Mouse (Mus musculus) cerebellum, adult 2 months (tissue): ENCODE measurements around the gene Olfr64. TPM values are rescaled to one million over a fixed set of nuclear protein-coding genes. Genes with fewer than 3 reads are reported as not detected.

Source experiments
- DNase-seq, 2 experiments: peaks; one replicate each; pipeline ENCODE4 v3.0.0; 2021
- H3K27ac ChIP-seq: fragments of 200-500 bp; 2 replicates; pipeline ENCODE4 v1.5.1; 2012; ENCODE audit warnings: low read length, control low read depth, inconsistent platforms; ENCODE audit not compliant: insufficient read depth
- H3K27me3 ChIP-seq: fragments of 200-500 bp; 2 replicates; pipeline ENCODE4 v1.6.1; 2012; ENCODE audit warnings: inconsistent platforms, mild to moderate bottlenecking, low read length, moderate library complexity; ENCODE audit not compliant: control insufficient read depth, insufficient read depth
- H3K4me1 ChIP-seq: fragments of 200-500 bp; 2 replicates; pipeline ENCODE4 v1.6.1; 2011; ENCODE audit warnings: low read length; ENCODE audit not compliant: control insufficient read depth, insufficient read depth
- H3K4me3 ChIP-seq: fragments of 200-500 bp; replicated peaks from 2 replicates; pipeline ENCODE3; 2011; ENCODE audit warnings: mild to moderate bottlenecking, low read depth, low read length, control low read depth; ENCODE audit not compliant: insufficient read depth
- CTCF ChIP-seq: fragments of 200-500 bp; IDR thresholded peaks from 2 replicates; pipeline ENCODE4 v1.5.1; 2011; ENCODE audit warnings: low read depth, mild to moderate bottlenecking, control low read depth, low read length, moderate library complexity, borderline replicate concordance; ENCODE audit not compliant: insufficient read depth
- POLR2A ChIP-seq: fragments of 200-500 bp; IDR thresholded peaks from 2 replicates; pipeline ENCODE4 v1.6.1; 2011; ENCODE audit warnings: low read length, control low read depth, borderline replicate concordance; ENCODE audit not compliant: insufficient read depth
- WGBS: fragments of 180-500 bp; shearing (Covaris S2); methylation state at CpG from one replicate; pipeline ENCODE4 v1.1.7; 2018; 5-methylcytosine and 5-hydroxymethylcytosine counted together
- polyA plus RNA-seq: library from polyadenylated mRNA; depleted of rRNA; stranded (reverse); fragments of >200 nt; gene quantifications from 2 replicates; pipeline ENCODE4 v1.2.3, GENCODE M21; 2012; rRNA removed

Olfr64 gene
- polyA plus RNA-seq, 1 experiment = not detected

GRCm38 (mm10) chr7:103854669-103855068 is 39.6 kb downstream of the Olfr64 start:
- Histone ChIP-seq H3K27ac (no peak overlapping the region), H3K4me1 (no peaks in the 10 kb centered on the region), H3K4me3 (no peak overlapping the region), H3K27me3 (no peaks in the 10 kb centered on the region)
- TF ChIP-seq POLR2A (no peak), CTCF (no peak)
- WGBS = 69% methylated on average over 1 of the region's 1 CpGs
- no peak for DNase-seq

GRCm38 (mm10) chr7:103853090-103853489 is 41.2 kb downstream of the Olfr64 start, which contains the start of gene Hbb-y:
TSS of gene Hbb-y (minus strand) at chr7:103853216.
- DNase-seq = no peak
- no peaks in the 10 kb centered on the region for H3K4me1 ChIP-seq
- no peak within 1 kb of the TSS for H3K4me3 ChIP-seq
- no peaks in the 10 kb centered on the region for H3K27me3 ChIP-seq
- H3K27ac ChIP-seq = no peak within 1 kb of the TSS
- WGBS = 55% methylated on average over 2 of the region's 2 CpGs
- no peak for TF ChIP-seq CTCF
- TF ChIP-seq POLR2A = no peak

GRCm38 (mm10) chr7:103844525-103845325 is 49.6 kb downstream of the Olfr64 start:
- Histone ChIP-seq H3K27ac (no peak overlapping the region), H3K4me1 (no peaks in the 10 kb centered on the region), H3K27me3 (no peaks in the 10 kb centered on the region), H3K4me3 (no peak overlapping the region)
- TF ChIP-seq POLR2A = no peak
- TF ChIP-seq CTCF = no peak
- 31% methylated on average over 2 of the region's 2 CpGs for WGBS
- no peak for DNase-seq

GRCm38 (mm10) chr7:103843034-103843433 is 51.3 kb downstream of the Olfr64 start, which contains the start of gene Hbb-bh1:
TSS of gene Hbb-bh1 (minus strand) at chr7:103843164.
- Histone ChIP-seq H3K27ac (no peak within 1 kb of the TSS), H3K27me3 (no peaks in the 10 kb centered on the region), H3K4me1 (no peaks in the 10 kb centered on the region), H3K4me3 (no peak within 1 kb of the TSS)
- TF ChIP-seq POLR2A = no peak
- no peak for TF ChIP-seq CTCF
- DNase-seq = no peak
- 84% methylated on average over 2 of the region's 2 CpGs for WGBS

- DNase-seq = no peak
- H3K4me1 ChIP-seq = no peaks in the 10 kb centered on the region
- no peak within 1 kb of the TSS for H3K27ac ChIP-seq
- no peak within 1 kb of the TSS for H3K4me3 ChIP-seq
- TF ChIP-seq CTCF (no peak), POLR2A (no peak)
- 70% methylated on average over 3 of the region's 3 CpGs for WGBS
- H3K27me3 ChIP-seq = no peaks in the 10 kb centered on the region
Measured at GRCm38 (mm10) chr7:103840268-103840667, 54.0 kb downstream of the Olfr64 start, which contains the start of gene Hbb-bh2. TSS of gene Hbb-bh2 (minus strand) at chr7:103840520.

Other genes starting within 250 kb of the Olfr64 start
- not detected in 2 replicates for gene Olfr623, start 230.8 kb downstream of the Olfr64 start, polyA plus RNA-seq
- not detected in 2 replicates for gene Olfr624, start 223.3 kb downstream of the Olfr64 start, polyA plus RNA-seq
- not detected in 2 replicates for gene Olfr625-ps1, start 211.8 kb downstream of the Olfr64 start, polyA plus RNA-seq
- gene Olfr243, start 179.8 kb downstream of the Olfr64 start, polyA plus RNA-seq = not detected in 2 replicates
- not detected in 2 replicates for gene Olfr628, start 164.1 kb downstream of the Olfr64 start, polyA plus RNA-seq
- not detected in 2 replicates for gene Olfr629, start 149.5 kb downstream of the Olfr64 start, polyA plus RNA-seq
- gene Olfr630, start 137.2 kb downstream of the Olfr64 start, polyA plus RNA-seq = not detected in 2 replicates
- gene Olfr69, start 122.9 kb downstream of the Olfr64 start, polyA plus RNA-seq = not detected in 2 replicates
- gene Olfr68, start 114.8 kb downstream of the Olfr64 start, polyA plus RNA-seq = not detected in 2 replicates
- gene Olfr67, start 102.7 kb downstream of the Olfr64 start, polyA plus RNA-seq = not detected in 2 replicates
- 64.2 and 175 TPM in 2 replicates for gene Hbb-bt, start 80.5 kb downstream of the Olfr64 start, polyA plus RNA-seq
- gene Hbb-bs, start 66.4 kb downstream of the Olfr64 start, polyA plus RNA-seq = 581 and 1,292 TPM in 2 replicates
- gene Hbb-bh2, start 54.0 kb downstream of the Olfr64 start, polyA plus RNA-seq = not detected in 2 replicates
- gene Hbb-bh1, start 51.3 kb downstream of the Olfr64 start, polyA plus RNA-seq = 0.41 TPM in 1 of 2 replicates, not detected in the other
- 1.3 and 2.3 TPM in 2 replicates for gene Hbb-y, start 41.3 kb downstream of the Olfr64 start, polyA plus RNA-seq
- gene Olfr66, start 8.2 kb downstream of the Olfr64 start, polyA plus RNA-seq = not detected in 2 replicates
- gene Olfr65, start 9.0 kb upstream of the Olfr64 start, polyA plus RNA-seq = not detected in 2 replicates
- gene Olfr631, start 34.3 kb upstream of the Olfr64 start, polyA plus RNA-seq = not detected in 2 replicates
- gene Olfr632, start 39.9 kb upstream of the Olfr64 start, polyA plus RNA-seq = not detected in 2 replicates
- not detected in 2 replicates for gene Olfr633, start 50.0 kb upstream of the Olfr64 start, polyA plus RNA-seq
- not detected in 2 replicates for gene Olfr635, start 76.7 kb upstream of the Olfr64 start, polyA plus RNA-seq
- gene Olfr638, start 104.3 kb upstream of the Olfr64 start, polyA plus RNA-seq = not detected in 2 replicates
- 0.02 TPM in 1 of 2 replicates, not detected in the other for gene Olfr639, start 122.8 kb upstream of the Olfr64 start, polyA plus RNA-seq
- gene Olfr640, start 131.1 kb upstream of the Olfr64 start, polyA plus RNA-seq = not detected in 2 replicates
- gene Olfr641, start 141.0 kb upstream of the Olfr64 start, polyA plus RNA-seq = not detected in 2 replicates
- gene Olfr642, start 158.2 kb upstream of the Olfr64 start, polyA plus RNA-seq = not detected in 2 replicates
- not detected in 2 replicates for gene 4930516K23Rik, start 167.0 kb upstream of the Olfr64 start, polyA plus RNA-seq
- not detected in 2 replicates for gene Olfr644, start 177.4 kb upstream of the Olfr64 start, polyA plus RNA-seq
- gene Olfr645, start 191.0 kb upstream of the Olfr64 start, polyA plus RNA-seq = not detected in 2 replicates
- gene Olfr646, start 210.4 kb upstream of the Olfr64 start, polyA plus RNA-seq = not detected in 2 replicates
- gene Ubqln5, start 235.3 kb upstream of the Olfr64 start, polyA plus RNA-seq = not detected in 2 replicates
- gene Olfr643, start 242.9 kb upstream of the Olfr64 start, polyA plus RNA-seq = not detected in 2 replicates
- gene Ubqln3, start 248.8 kb upstream of the Olfr64 start, polyA plus RNA-seq = not detected in 2 replicates